Mouse (Mus musculus) heart, postnatal 0 days (tissue): ENCODE data around the gene Fam107b. TPM values are rescaled to one million over a fixed set of nuclear protein-coding genes. Genes with fewer than 3 reads are reported as not detected.

Experiments used
- ATAC-seq: fragments of 200-750 bp; cut with Nextera tagmentation; 2 replicates; pipeline ENCODE4 v1.8.0; 2017; ENCODE audit warnings: low read depth, moderate number of reproducible peaks, moderate library complexity; ENCODE audit not compliant: insufficient read depth
- DNase-seq: peaks from one replicate; pipeline ENCODE4 v3.0.0-alpha.2; 2016; ENCODE audit warnings: low spot score
- H3K27ac ChIP-seq: fragments of 300-500 bp; sonication (generic); 2 replicates; pipeline ENCODE4 v1.5.1; 2014; ENCODE audit warnings: low read depth, mild to moderate bottlenecking
- H3K27me3 ChIP-seq: fragments of 300-500 bp; sonication (generic); 2 replicates; pipeline ENCODE4 v1.6.1; 2014; ENCODE audit warnings: low read length, mixed read lengths; ENCODE audit not compliant: control insufficient read depth, insufficient read depth
- H3K36me3 ChIP-seq: fragments of 300-500 bp; sonication (generic); replicated peaks from 2 replicates; pipeline ENCODE4 v1.6.1; 2014; ENCODE audit warnings: low read length, mixed read lengths; ENCODE audit not compliant: control insufficient read depth, insufficient read depth
- H3K4me1 ChIP-seq: fragments of 300-500 bp; sonication (generic); 2 replicates; pipeline ENCODE4 v1.6.1; 2014; ENCODE audit warnings: antibody characterized with exemption; ENCODE audit not compliant: control insufficient read depth, insufficient read depth
- H3K4me2 ChIP-seq: fragments of 300-500 bp; sonication (generic); 2 replicates; pipeline ENCODE4 v1.6.1; 2014; ENCODE audit warnings: low read depth, mild to moderate bottlenecking, low read length, moderate library complexity
- H3K4me3 ChIP-seq: fragments of 300-500 bp; sonication (generic); 2 replicates; pipeline ENCODE4 v1.5.1; 2014; ENCODE audit warnings: low read depth, low read length
- H3K9ac ChIP-seq: fragments of 300-500 bp; sonication (generic); replicated peaks from 2 replicates; pipeline ENCODE4 v1.6.1; 2014; ENCODE audit warnings: low read depth, low read length, mixed read lengths
- H3K9me3 ChIP-seq: fragments of 300-500 bp; sonication (generic); replicated peaks from 2 replicates; pipeline ENCODE4 v1.6.1; 2016; ENCODE audit warnings: low read length; ENCODE audit not compliant: control insufficient read depth
- CTCF ChIP-seq: IDR thresholded peaks from 2 replicates; pipeline ENCODE4 v1.5.1; 2016; ENCODE audit warnings: antibody characterized with exemption, control low read depth, low read depth
- EP300 ChIP-seq: IDR thresholded peaks from 2 replicates; pipeline ENCODE4 v1.6.1; 2016; ENCODE audit warnings: antibody characterized with exemption, low read depth
- WGBS: fragments of 180-500 bp; shearing (Covaris S2); extraction: QIAGEN DNeasy Blood & Tissue Kit; methylation state at CpG from one replicate; pipeline ENCODE4 v1.1.7; 2014; 5-methylcytosine and 5-hydroxymethylcytosine counted together
- polyA plus RNA-seq: library from polyadenylated mRNA; unstranded; fragments of >200 nt; fragmentation: Nextera tagmentation; extraction: Ambion mirVana; gene quantifications from 2 replicates; pipeline ENCODE4 v1.2.1, GENCODE M21; 2015
- total RNA-seq: library from RNA; depleted of rRNA; stranded (reverse); fragments of >200 nt; gene quantifications from 2 replicates; pipeline ENCODE4 v1.2.3, GENCODE M21; 2014; ENCODE audit warnings: low replicate concordance

Gene Fam107b
- total and polyA plus RNA-seq, 2 experiments from 2014 or later, result 9.2 to 18.5 TPM

DNA sequence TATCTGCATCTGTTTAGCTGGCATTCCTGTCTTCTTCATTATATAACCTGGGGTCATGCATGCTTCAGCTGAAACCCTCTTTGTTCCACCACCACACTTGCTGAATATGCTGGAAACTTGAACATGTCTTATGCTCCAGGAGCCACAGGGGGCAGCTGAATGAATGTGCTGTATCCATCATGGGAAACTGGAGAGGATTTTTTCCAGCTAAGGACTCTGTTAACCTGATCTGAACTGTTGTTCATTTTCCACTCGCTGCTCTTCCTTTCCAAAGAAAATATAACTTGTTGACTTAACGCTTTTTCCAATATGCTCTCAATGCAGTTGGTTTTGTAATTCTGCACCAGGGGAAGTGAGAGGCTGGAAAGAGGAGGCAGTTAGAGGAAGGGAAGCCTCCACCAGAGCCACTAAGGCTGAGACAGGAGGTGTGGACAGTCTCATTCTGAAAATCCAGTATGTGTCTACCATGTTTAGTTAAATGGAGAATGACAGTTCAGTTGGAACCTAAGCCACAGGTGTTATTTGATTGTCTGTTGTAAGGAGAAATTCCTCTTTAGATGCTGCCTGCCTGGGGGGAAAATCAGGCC, 9.1 kb downstream of the Fam107b start:
- Histone ChIP-seq H3K9me3 (no peaks in the 10 kb centered on the region), H3K9ac (no peak overlapping the region), H3K4me3 (no peak overlapping the region), H3K27ac (no peak overlapping the region), H3K36me3 (no peaks in the 10 kb centered on the region), H3K4me2 (no peak overlapping the region), H3K27me3 (no peaks in the 10 kb centered on the region), H3K4me1 (no peaks in the 10 kb centered on the region)
- no peak for ATAC-seq
- peak; percentile 50 for DNase-seq
- TF ChIP-seq CTCF, result no peak
- no peak for TF ChIP-seq EP300
- whole genome bisulfite sequencing, result 44% methylated on average over 2 of the region's 2 CpGs

GRCm38 (mm10) chr2:3582830-3583229, 12.5 kb downstream of the Fam107b start:
- 70% methylated on average over 2 of the region's 2 CpGs for WGBS
- Histone ChIP-seq H3K4me1 (no peaks in the 10 kb centered on the region), H3K9me3 (no peaks in the 10 kb centered on the region), H3K27me3 (no peaks in the 10 kb centered on the region), H3K4me3 (no peak overlapping the region), H3K27ac (no peak overlapping the region), H3K4me2 (no peak overlapping the region), H3K9ac (no peak overlapping the region), H3K36me3 (no peaks in the 10 kb centered on the region)
- no peak for ATAC-seq
- TF ChIP-seq CTCF (no peak), EP300 (no peak)
- DNase-seq, result no peak

DNA sequence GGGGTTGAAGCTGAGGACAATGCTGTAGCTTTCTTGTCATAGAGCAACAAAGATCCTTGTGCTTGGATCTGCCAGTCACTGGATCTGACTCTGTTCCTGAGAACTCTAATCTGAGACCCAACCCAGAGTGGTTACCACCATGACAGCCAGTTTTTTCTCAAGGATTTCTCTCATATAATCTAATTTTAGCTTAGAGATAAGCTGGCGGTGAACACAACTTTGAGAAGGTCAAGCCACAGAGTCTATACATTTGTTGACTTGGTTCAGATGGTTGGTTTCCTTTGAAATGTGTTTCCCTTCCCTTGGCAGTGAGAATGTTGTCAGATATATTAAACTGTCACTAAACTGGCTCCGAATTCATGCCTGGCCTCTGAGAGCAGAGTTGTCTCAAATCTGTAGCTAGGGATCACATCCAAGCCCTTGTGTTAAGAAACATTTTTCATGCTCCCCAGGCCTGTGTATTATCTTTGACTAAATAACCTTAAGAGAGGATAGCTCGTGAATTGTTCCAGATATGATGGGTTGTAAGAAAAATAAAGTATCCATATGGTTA, 15.0 kb downstream of the Fam107b start:
- Histone ChIP-seq H3K9me3 (no peaks in the 10 kb centered on the region), H3K36me3 (no peaks in the 10 kb centered on the region), H3K4me3 (no peak overlapping the region), H3K9ac (no peak overlapping the region), H3K4me2 (no peak overlapping the region), H3K27ac (no peak overlapping the region), H3K27me3 (no peaks in the 10 kb centered on the region), H3K4me1 (no peaks in the 10 kb centered on the region)
- ATAC-seq (no peak), DNase-seq (no peak)
- WGBS, result 27% methylated on average over 3 of the region's 3 CpGs
- no peak for TF ChIP-seq CTCF
- TF ChIP-seq EP300, result no peak

DNA sequence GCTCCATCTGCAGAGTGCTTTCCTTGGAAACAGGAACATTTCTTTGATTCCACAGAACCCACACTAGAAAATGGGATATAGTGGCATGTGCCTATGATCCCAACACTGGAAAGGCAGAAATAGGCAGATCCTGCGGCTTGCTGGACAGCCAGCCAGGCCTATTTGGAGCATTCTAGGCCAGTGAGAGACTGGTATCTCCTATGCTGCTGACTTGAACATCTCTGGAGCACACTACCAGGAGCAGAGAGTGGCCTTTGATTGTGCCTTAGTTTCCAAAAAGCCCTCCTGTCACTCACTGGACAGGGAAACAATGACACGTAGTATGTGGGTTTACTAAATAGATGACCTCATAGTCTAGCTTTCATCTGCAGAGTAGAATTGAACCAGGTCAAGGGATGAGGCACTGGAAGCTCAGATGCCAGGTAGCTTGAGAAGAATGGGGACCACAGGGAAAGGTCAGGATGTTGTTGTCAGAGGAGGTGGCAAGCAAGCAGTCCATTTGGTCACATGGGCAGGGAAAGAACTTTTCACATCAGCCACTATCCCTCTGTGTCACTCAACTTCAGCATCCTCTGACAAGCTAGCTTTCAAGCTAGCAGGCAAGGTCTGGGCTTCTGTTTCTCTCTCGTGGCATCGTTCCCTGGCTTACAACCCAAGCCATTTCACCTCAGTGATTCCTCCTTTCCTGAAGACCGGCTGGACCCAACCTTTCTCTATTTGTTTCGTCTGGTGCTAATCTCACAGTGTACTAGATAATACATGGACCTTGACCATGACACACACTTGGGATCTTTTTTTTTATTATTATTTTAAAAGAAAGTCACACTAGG, 20.0 kb downstream of the Fam107b start:
- Histone ChIP-seq H3K4me1 (no peaks in the 10 kb centered on the region), H3K36me3 (no peaks in the 10 kb centered on the region), H3K9me3 (no peaks in the 10 kb centered on the region), H3K4me2 (no peak overlapping the region), H3K4me3 (no peak overlapping the region), H3K9ac (no peak overlapping the region), H3K27ac (no peak overlapping the region), H3K27me3 (no peaks in the 10 kb centered on the region)
- no peak for ATAC-seq
- WGBS, result 80% methylated on average over 6 of the region's 6 CpGs
- DNase-seq, result no peak
- TF ChIP-seq CTCF (no peak), EP300 (no peak)

DNA sequence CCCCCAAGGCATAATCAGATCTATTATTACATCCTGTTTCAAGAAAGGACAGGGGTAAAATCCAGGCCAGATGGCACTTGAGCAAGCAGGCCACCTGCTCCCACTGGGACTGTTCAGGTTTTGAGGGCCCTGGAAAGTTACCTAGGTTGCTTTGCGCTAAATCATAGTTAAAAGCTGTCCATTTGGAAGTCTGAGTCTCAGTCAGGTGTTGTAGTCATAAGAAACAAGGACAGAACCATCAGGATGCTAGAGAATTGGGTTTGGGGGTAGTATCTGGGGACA, 20.6 kb downstream of the Fam107b start:
- Histone ChIP-seq H3K4me2 (no peak overlapping the region), H3K4me1 (no peaks in the 10 kb centered on the region), H3K9ac (no peak overlapping the region), H3K27ac (no peak overlapping the region), H3K9me3 (no peaks in the 10 kb centered on the region), H3K36me3 (no peaks in the 10 kb centered on the region), H3K4me3 (no peak overlapping the region), H3K27me3 (no peaks in the 10 kb centered on the region)
- DNase-seq, result no peak
- no peak for TF ChIP-seq CTCF
- TF ChIP-seq EP300, result no peak
- ATAC-seq, result no peak
- 80% methylated on average over 1 of the region's 1 CpGs for WGBS
